Mouse (Mus musculus): Measurements from ENCODE around the gene Tacr3.

Gene Tacr3

DNA sequence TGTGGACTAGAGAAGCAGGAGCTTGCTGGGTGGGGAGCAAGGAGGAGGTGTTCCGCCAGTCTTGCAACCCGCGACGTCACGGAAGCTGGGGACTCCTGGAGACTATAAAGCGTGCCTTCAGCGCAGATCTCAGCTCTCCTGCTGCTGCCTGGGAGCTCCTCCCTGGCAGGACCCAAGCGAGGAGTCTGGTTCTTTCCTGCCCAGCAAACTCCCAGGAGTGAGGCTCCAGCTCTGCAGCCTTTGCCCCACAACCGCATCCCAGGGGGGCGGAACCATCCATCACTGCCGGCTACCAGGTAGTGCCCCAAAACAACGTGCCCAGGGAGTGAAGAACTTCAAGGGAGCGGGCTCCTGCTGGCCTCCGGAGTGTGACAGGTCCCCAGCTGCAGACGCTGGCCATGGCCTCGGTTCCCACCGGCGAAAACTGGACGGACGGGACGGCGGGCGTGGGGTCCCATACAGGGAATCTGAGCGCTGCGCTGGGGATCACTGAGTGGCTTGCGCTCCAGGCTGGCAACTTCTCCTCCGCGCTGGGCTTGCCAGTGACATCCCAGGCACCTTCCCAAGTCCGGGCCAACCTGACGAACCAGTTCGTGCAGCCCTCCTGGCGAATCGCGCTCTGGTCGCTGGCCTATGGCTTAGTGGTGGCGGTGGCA, at the start of gene Tacr3:
Gene Tacr3, plus strand, starts transcription at position 133 of the 656 bp plus-strand sequence.
- no peak for DNase-seq (ENCODE audit: low spot score in 2 of 2)

DNA sequence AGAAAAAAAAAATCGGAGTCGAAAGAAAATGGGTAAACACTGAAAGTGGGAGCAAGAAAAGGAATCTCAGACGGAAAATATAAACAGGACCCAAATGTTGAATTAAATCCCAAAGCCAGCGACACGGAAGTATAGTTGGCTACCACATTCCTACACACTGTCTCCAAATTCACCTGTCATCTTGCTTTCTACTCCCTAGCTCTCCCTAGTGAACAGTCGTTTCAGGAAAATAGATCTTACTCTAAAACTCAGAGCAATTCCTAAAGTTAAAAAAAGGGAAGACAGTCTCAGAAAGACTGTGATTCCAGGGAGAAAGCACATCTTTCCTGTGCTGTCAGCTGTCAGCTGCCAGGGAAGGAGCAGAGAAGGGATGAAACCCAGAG, 324 bp upstream of the Tacr3 start:
- DNase-seq (ENCODE audit: low spot score in 2 of 2), result no peak

DNA sequence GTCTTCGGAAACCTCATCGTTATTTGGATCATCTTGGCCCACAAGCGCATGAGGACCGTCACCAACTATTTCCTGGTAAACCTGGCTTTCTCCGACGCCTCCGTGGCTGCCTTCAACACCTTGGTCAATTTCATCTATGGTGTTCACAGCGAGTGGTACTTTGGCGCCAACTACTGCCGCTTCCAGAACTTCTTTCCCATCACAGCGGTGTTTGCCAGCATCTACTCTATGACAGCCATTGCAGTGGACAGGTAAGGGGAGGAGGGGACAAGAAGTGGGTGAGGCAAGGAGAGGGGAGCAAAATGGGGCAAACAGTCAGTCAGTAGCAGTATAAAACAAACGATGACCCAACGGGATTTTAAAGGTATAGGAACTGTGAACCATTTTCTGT, 719 bp downstream of the Tacr3 start:
- peak in 1 of 2 experiments; percentile 1 for DNase-seq (ENCODE audit: low spot score in 2 of 2)

- DNase-seq (ENCODE audit: low spot score in 2 of 2), result no peak
Measured at GRCm38 (mm10) chr3:134851342-134851741, 22.5 kb downstream of the Tacr3 start.

DNA sequence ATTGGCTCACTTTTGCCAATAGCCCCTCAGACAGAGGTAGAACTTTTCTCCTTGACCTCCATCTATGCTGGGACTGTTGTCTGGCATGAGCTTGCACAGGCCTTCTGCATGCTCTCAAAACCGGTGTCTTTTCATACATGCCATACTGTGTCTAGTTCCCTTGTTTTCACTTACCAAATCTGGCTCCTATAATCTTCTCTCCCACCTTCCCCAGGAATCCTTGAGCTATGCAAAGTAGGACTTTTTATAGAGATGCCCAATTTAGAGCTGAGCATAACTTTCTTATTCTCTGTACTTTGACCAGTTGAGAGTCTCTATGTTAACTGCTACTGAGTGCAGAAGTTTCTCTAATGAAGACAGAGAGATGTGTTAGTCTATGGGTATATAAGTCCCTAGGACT, 48.9 kb downstream of the Tacr3 start:
- DNase-seq (ENCODE audit: low spot score in 2 of 2), result no peak

GRCm38 (mm10) chr3:134895831-134896230, 67.0 kb downstream of the Tacr3 start:
- no peak for DNase-seq (ENCODE audit: low spot score in 2 of 2)

- DNase-seq (ENCODE audit: low spot score in 2 of 2), result no peak
Measured at GRCm38 (mm10) chr3:134908890-134909289, 80.1 kb downstream of the Tacr3 start.

DNA sequence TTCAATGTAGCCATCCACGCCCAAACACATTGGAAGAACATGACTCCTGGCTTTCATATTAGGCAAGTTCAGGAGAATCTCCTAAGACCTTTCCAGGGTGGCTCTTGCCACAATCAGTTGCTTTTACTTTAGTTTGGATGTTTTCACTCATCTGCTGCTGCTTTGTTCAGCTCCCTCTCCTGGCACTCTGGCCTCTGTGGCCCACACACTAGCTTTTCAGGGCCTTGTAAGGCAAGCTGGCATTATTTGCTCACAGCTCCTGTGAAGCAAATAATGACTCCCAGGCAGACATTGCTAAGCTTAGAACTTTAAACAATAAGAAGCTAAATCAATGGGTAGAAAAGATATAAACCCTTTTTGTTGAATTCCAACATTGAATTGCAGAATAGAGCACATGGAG, 105.9 kb downstream of the Tacr3 start:
- no peak for DNase-seq (ENCODE audit: low spot score in 2 of 2)

DNA sequence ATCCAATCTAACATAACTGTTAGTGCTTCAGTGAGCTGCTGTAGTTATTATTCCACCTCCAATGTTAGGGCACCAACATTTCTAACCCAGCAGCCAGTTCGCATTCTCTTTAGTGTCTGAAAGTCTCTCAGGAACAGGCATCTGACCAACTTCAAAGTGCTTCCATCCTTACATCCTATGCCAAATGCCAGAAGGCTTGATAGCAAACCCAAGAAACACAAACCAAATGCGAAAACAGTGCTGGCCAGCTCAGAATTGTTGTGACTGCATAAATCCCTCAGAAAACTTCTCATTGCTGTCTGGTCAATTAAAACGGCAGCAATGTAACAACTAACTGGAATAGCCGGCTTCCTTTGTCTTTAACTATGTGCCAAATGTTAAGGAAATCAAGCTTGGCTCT, 106.7 kb downstream of the Tacr3 start:
- DNase-seq (ENCODE audit: low spot score in 2 of 2), result no peak

DNA sequence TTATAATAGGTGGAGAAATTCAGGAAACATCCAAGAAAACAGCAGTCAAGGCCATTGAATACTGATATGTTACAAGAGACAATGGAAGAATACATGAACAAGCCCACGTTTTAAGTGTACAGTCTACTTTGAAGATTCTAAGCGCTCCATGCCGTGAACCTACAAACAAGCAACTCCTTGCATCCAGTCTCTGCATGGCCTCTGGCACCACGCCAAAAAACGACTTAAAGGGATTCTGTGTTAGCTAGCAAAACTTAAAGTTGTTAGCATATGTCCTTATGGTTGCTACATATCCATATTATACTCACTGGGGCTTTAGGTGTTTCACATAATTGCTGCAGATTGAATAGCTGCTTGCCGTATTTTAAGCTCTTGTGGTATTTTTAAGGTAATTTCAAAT, 134.7 kb downstream of the Tacr3 start:
- no peak for DNase-seq (ENCODE audit: low spot score in 2 of 2)

DNA sequence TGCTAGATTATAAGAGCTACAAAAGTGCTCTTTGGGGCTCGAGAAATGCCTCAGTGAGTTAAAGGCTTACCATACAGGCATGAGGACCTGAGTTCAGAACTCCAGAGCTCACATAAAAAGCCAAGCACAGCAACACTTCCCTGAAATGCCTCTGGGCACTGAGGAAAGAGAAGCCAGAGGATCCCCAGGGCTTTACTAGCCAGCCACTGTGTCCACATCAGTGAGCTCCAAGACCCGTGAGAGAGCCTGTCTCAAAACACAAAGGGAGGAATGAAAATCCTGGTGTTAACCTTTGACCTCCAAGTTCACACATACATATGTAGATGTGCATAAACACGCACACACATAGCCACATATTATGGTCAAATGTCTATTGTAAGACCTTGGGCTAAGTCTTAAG, 150.1 kb downstream of the Tacr3 start:
- no peak for DNase-seq (ENCODE audit: low spot score in 2 of 2)

GRCm38 (mm10) chr3:134980140-134980539, 151.3 kb downstream of the Tacr3 start:
- no peak for DNase-seq (ENCODE audit: low spot score in 2 of 2)

Data from urinary bladder, adult 18-20 months (tissue).